Mouse (Mus musculus): ENCODE measurements around the gene Sorcs2. TPM values are rescaled to one million over a fixed set of nuclear protein-coding genes. Genes with fewer than 3 reads are reported as not detected.
A peak's percentile ranks its signal among the peaks of the same experiment; 100 is the strongest.

The Sorcs2 gene
- polyA plus RNA-seq, 1 experiment from 2014 or later: 21.2 TPM

DNA sequence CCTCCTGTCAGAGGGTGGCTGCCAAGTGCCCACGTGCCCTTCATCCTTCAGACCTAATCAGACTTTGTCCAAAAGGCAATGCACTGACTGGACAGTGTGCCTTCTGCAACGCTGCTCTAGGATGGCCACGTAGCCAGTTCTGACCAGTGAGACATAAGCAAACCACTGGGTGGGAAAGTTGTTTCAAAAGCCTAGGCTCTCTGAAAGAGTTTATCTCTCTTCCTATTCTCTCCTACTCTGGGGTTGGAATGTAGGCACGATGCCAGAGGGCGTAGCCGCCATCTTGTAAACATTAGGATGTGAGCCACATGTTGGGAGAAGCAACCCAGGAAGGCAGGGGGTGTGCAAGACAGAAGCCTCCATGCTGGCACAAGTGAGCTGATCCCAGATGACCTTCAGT, 44.3 kb downstream of the Sorcs2 start:
- H3K27ac ChIP-seq: 0 out of 2 replicates have a peak overlapping the region, but pooled peaks have one; percentile 41

DNA sequence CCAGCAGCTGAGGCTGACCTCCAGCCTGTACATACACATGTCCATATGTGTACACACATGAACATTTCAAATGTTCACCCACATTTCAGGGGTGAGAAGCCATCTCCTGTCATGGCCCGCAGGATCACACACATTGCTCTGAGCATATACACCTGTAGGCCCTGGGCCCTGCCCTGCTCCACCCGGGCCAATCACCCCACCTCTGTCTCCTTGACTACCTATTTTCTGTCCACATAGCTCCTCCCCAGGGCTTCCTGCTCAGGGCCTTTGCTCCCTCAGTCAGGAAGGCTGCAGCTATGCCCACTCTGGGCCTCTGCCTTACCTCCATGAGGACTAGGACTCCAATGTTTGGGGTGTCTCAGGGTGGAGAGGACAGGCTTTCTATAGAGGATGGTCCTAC, 44.7 kb downstream of the Sorcs2 start:
- no peaks in the 10 kb centered on the region for H3K27me3 ChIP-seq
- ATAC-seq (ENCODE audit: borderline replicate concordance, extremely low read depth, low FRiP score, low TSS enrichment): no peak; the same call in 1 of the 2 replicates
- no peaks in the 10 kb centered on the region for H3K9me3 ChIP-seq
- no peaks in the 10 kb centered on the region for H3K36me3 ChIP-seq
- no peak overlapping the region for H3K27ac ChIP-seq
- no peak overlapping the region for H3K4me3 ChIP-seq
- WGBS: 76% methylated on average over 2 of the region's 2 CpGs
- no peak overlapping the region for H3K9ac ChIP-seq
- no peak overlapping the region for H3K4me2 ChIP-seq
- peaks cover 32% of the 10 kb centered on the region for H3K4me1 ChIP-seq

More for the DNA sequence above, 44.3 kb downstream of the Sorcs2 start:
- Histone ChIP-seq H3K9ac (no peak overlapping the region), H3K4me2 (no peak overlapping the region), H3K4me1 (peaks cover 36% of the 10 kb centered on the region), H3K4me3 (no peak overlapping the region), H3K27me3 (no peaks in the 10 kb centered on the region), H3K36me3 (no peaks in the 10 kb centered on the region), H3K9me3 (no peaks in the 10 kb centered on the region)
- WGBS: 51% methylated on average over 6 of the region's 6 CpGs
- peak; percentile 41; the same call in 1 of the 2 replicates for ATAC-seq (ENCODE audit: borderline replicate concordance, extremely low read depth, low FRiP score, low TSS enrichment)

DNA sequence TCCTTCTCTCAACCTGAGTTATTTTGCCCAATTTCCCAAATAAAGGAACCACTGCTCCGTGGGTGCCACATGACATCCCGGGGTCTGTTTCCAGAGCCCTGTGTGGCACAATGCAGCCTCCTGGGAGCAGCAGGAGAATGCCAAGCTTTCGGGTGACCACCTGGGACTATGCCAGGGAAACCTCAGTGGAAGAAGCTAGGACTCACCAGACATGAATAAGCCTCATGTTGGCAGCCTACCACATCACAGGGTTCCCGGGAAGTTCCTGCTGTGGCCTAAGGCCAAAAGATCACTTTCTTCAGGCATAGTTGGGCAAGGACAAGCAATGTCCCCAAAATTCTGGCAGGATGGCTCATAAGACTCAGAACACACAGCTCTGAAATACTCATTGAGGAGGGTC, 51.2 kb downstream of the Sorcs2 start:
- WGBS: 81% methylated on average over 4 of the region's 4 CpGs
- H3K4me2 ChIP-seq: no peak overlapping the region
- H3K36me3 ChIP-seq: no peaks in the 10 kb centered on the region
- no peak for ATAC-seq (ENCODE audit: borderline replicate concordance, extremely low read depth, low FRiP score, low TSS enrichment)
- no peak overlapping the region for H3K4me3 ChIP-seq
- no peaks in the 10 kb centered on the region for H3K9me3 ChIP-seq
- no peaks in the 10 kb centered on the region for H3K4me1 ChIP-seq
- H3K27ac ChIP-seq: no peak overlapping the region
- H3K9ac ChIP-seq: no peak overlapping the region
- H3K27me3 ChIP-seq: no peaks in the 10 kb centered on the region

DNA sequence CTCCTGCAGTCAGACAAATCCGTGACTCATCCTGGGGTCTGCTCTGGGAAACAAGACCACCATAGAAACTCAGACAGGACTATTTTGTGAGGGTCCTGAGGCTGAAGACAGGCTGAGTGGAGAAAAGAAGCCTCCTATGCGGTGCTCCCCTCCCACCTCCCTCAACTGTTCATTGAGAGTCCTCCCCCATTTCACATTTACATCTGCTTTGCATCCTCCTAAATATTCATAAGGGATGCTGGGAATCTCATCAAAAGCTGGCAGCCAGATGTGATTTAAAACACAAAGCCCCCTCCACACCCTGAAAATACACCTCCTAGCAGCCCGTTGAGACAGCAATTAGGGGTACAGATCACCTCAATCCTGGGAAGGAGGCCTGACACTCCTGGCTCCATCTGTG, 58.7 kb downstream of the Sorcs2 start:
- no peak overlapping the region for H3K9ac ChIP-seq
- peaks cover 18% of the 10 kb centered on the region for H3K4me1 ChIP-seq
- H3K27me3 ChIP-seq: no peaks in the 10 kb centered on the region
- ATAC-seq (ENCODE audit: borderline replicate concordance, extremely low read depth, low FRiP score, low TSS enrichment): no peak
- no peak overlapping the region for H3K4me2 ChIP-seq
- no peak overlapping the region for H3K4me3 ChIP-seq
- no peaks in the 10 kb centered on the region for H3K9me3 ChIP-seq
- H3K36me3 ChIP-seq: no peaks in the 10 kb centered on the region
- no peak overlapping the region for H3K27ac ChIP-seq
- WGBS: 70% methylated on average over 3 of the region's 3 CpGs

DNA sequence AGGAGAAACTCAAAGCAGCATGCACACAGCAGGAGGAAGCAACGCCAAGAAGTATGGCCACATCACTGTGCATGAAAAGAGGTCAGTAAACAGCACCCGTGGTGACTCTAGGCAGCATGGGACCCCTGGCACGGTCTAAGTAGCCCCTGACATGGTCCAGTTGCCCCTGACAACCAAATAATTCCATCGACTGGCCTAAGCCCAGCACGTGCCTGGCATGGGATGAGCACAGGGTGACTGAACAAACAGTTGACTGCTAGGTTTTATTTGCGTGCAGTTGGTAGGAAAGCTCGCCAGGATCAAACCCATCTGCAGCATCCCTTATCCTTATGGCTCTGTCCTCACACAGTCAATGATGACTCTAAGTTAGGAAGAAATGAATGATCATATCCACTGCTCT, 61.7 kb downstream of the Sorcs2 start:
- Histone ChIP-seq H3K9me3 (no peaks in the 10 kb centered on the region), H3K9ac (no peak overlapping the region), H3K4me2 (no peak overlapping the region), H3K27ac (no peak overlapping the region), H3K27me3 (no peaks in the 10 kb centered on the region), H3K36me3 (no peaks in the 10 kb centered on the region), H3K4me3 (no peak overlapping the region), H3K4me1 (peaks cover 39% of the 10 kb centered on the region)
- 67% methylated on average over 7 of the region's 7 CpGs for WGBS
- no peak for ATAC-seq (ENCODE audit: borderline replicate concordance, extremely low read depth, low FRiP score, low TSS enrichment)

DNA sequence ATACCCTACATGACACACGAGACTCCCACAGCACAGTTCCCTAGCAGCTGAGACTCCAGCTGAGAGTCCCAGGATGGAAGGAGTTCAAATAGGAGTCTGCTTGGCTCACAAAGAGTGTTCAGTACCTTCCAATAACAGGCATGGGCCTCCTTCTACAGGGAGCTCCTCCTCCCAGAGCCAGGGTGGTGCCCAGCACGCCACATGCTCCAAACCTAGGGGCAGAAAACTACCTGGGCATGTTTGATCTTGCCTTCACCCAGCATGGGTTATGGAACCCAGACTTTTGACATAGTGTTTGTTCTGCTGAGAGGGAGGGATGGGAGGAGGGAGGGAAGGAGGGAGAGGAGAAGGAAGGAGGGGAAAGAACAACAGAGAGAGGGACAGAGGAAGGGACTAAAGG, 62.3 kb downstream of the Sorcs2 start:
- no peak overlapping the region for H3K4me2 ChIP-seq
- H3K4me1 ChIP-seq: peaks cover 45% of the 10 kb centered on the region
- H3K9ac ChIP-seq: no peak overlapping the region
- H3K27me3 ChIP-seq: no peaks in the 10 kb centered on the region
- 61% methylated on average over 2 of the region's 2 CpGs for WGBS
- no peak for ATAC-seq (ENCODE audit: borderline replicate concordance, extremely low read depth, low FRiP score, low TSS enrichment)
- no peaks in the 10 kb centered on the region for H3K9me3 ChIP-seq
- H3K27ac ChIP-seq: no peak overlapping the region
- no peak overlapping the region for H3K4me3 ChIP-seq
- H3K36me3 ChIP-seq: no peaks in the 10 kb centered on the region

DNA sequence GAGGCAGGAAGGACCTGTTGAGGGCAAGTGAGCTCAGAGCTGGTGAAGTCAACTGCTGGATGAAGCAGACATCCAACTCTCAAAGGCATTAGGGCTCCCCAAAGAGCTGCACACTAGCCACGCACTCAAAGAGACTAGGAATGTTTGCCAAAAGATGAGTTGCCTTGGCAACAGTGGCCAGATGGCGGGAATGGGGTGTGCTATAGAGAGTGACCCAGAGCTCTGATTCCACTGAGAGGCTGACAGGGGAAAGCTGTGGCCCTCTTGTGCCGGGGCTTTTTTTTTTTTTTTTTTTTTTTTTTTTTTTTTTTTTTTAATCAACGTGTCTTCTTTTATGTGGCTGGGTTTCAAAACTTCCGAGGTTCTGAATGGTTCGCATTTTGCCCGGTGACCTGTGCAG, 63.7 kb downstream of the Sorcs2 start:
- peaks cover 45% of the 10 kb centered on the region for H3K4me1 ChIP-seq

DNA sequence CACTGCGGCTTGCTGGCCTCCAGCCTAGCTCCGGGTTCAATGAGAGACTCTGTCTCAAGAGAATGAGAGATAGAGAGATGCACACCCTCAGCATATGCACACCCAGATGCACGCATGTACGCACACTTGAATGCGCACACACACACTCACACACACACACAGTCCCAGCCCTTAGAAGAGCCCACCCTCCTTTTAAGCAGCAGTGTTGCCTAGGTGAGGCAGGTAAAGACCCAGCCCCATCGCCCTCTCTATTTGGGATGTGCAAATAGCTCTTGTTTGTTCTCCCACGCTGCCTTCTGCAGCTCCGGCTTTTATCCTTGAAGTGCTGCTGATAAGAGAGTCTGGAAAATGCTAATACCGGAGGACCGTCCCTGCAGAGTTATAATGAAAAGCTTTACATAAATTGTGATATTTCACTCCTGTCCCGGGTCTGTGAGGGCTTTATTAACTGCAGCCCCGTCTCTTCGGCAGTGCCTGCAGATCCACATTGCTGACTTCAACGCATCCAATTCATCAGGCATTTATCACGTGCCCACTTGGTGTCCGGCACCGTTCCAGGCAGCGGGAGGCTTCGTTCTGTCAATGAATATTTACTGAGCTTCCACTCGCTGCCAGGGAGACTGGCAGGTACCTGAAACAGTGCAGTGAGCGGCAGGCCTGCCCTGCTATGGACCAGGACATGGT, 67.3 kb downstream of the Sorcs2 start:
- Histone ChIP-seq H3K9me3 (no peaks in the 10 kb centered on the region), H3K4me2 (peak overlapping the region; percentile 40), H3K27me3 (no peaks in the 10 kb centered on the region), H3K9ac (no peak overlapping the region), H3K36me3 (no peaks in the 10 kb centered on the region), H3K27ac (peak overlapping the region; percentile 89), H3K4me3 (no peak overlapping the region), H3K4me1 (peaks cover 54% of the 10 kb centered on the region)
- ATAC-seq (ENCODE audit: borderline replicate concordance, extremely low read depth, low FRiP score, low TSS enrichment): peak; percentile 72; the same call in 1 of the 2 replicates
- WGBS: 39% methylated on average over 21 of the region's 21 CpGs

More for the DNA sequence above, 63.7 kb downstream of the Sorcs2 start:
- Histone ChIP-seq H3K36me3 (no peaks in the 10 kb centered on the region), H3K27ac (no peak overlapping the region), H3K9me3 (no peaks in the 10 kb centered on the region), H3K4me3 (no peak overlapping the region), H3K9ac (no peak overlapping the region), H3K27me3 (no peaks in the 10 kb centered on the region), H3K4me2 (no peak overlapping the region)
- ATAC-seq (ENCODE audit: borderline replicate concordance, extremely low read depth, low FRiP score, low TSS enrichment): no peak
- WGBS: 19% methylated on average over 7 of the region's 7 CpGs

DNA sequence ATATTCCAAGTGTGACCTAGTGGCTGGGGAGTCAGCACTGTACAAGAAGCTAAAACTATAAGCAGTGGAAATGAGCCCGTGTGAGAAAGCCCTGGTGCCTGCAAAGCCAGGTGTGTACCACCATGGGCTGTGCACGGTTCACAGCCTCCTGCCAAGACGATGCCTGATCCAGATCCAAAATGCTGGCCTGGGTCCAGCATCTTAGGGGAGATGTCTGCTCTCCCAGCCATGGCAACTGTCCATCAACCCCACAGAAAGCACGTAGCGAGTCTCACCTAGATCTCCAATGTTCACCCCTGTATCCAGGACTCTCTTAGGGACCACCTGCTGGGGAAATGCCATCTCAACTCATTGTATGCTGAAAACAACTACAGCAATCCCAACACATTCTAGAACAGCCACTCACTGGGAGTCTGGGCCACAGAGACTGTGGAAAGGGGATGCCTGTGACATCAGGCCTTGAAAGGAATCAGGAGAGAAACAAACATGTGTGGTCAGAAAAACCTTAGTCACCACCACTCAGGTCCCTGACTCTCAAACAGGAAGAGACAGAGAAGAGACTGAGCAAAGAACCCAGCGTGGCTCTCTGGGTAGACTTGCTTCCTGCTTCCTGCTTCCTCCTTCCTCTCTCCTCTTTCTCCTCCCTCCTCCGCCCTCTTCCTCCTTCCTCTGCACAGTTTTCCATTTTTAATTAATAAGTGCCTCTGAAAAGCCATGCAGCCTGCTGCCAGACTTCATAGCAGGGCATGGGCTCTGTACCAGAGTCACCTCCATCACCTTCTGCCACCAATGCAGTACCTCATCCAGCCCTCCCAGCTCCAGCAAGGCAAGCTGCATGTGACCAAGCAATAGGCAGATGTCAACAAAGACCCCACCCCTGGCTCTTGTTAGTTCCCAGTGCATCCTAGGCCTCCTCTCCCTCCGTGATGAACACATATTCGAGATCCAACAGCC, 71.6 kb downstream of the Sorcs2 start:
- no peak overlapping the region for H3K4me2 ChIP-seq
- 75% methylated on average over 9 of the region's 9 CpGs for WGBS

DNA sequence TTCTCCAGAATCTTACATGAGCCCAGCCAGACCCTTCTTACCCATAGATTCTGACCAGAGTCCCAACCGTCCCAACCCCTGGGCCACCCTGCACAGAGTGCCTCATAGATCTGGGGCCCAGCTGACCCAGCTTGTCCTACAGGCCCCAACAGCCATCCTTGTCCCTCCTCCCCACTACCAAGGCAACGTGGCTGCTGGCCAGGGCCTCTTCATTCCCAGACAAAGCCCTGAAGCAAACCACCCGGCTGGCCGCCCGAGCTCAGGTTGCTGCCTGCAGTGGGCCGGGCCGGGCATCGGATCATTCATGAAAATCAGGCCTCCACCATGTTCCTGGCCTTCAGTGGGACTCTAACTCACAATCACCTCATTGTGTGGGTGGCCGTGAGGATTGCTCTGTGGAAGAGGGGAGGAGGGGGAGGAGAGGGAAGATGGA, 73.8 kb downstream of the Sorcs2 start:
- Histone ChIP-seq H3K27ac (peak overlapping the region; percentile 62), H3K4me3 (no peak overlapping the region), H3K27me3 (no peaks in the 10 kb centered on the region), H3K9me3 (no peaks in the 10 kb centered on the region), H3K4me1 (peaks cover 66% of the 10 kb centered on the region), H3K4me2 (no peak overlapping the region), H3K9ac (no peak overlapping the region), H3K36me3 (no peaks in the 10 kb centered on the region)
- ATAC-seq (ENCODE audit: borderline replicate concordance, extremely low read depth, low FRiP score, low TSS enrichment): peak; percentile 71
- WGBS: 29% methylated on average over 9 of the region's 9 CpGs

More for the DNA sequence above, 71.6 kb downstream of the Sorcs2 start:
- Histone ChIP-seq H3K9me3 (no peaks in the 10 kb centered on the region), H3K9ac (no peak overlapping the region), H3K36me3 (no peaks in the 10 kb centered on the region), H3K27ac (no peak overlapping the region), H3K4me1 (peaks cover 55% of the 10 kb centered on the region), H3K4me3 (no peak overlapping the region), H3K27me3 (no peaks in the 10 kb centered on the region)
- no peak for ATAC-seq (ENCODE audit: borderline replicate concordance, extremely low read depth, low FRiP score, low TSS enrichment)

DNA sequence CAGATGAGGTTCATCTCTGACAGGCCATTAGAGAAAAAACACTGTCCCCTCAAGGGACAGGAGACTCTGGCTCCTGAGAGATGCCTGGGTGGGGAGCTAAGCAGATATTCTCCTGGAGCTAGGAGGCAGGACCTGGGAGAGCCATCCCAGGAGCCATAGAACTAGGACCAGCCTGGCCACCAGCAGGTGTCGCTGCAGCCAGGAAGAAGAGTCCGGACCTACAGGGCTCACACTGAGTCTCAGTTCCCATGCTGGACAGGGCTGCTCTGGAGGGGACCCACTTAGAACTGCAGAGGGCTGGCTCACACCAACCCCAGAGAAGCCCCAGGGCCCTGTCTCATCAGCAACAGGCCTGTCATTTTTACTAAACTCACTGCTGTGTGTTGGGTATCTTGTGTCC, 74.4 kb downstream of the Sorcs2 start:
- peaks cover 66% of the 10 kb centered on the region for H3K4me1 ChIP-seq
- WGBS: 8% methylated on average over 2 of the region's 2 CpGs
- peak overlapping the region; percentile 62 for H3K27ac ChIP-seq
- H3K9me3 ChIP-seq: no peaks in the 10 kb centered on the region
- no peak overlapping the region for H3K4me2 ChIP-seq
- no peak overlapping the region for H3K9ac ChIP-seq
- H3K36me3 ChIP-seq: no peaks in the 10 kb centered on the region
- no peaks in the 10 kb centered on the region for H3K27me3 ChIP-seq
- ATAC-seq (ENCODE audit: borderline replicate concordance, extremely low read depth, low FRiP score, low TSS enrichment): peak; percentile 72
- no peak overlapping the region for H3K4me3 ChIP-seq

DNA sequence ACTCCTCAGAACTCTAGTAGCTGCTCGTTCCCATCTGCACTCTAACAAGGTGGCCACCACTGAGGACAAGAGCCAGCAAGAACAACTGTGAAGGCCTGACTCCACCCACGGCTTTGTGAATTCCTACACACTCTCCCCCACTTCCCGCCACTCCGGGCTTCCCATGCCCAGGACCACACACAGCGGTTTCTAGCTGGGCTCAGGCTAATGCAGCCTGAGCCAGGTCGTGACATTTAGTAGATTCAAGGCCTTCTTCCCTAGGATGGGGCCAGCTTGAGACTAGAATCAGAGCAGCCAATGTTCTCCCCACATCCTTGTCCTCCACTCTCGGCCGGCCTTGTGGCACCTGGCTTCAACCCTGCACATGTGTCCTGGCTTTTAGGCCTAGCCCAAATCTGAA, 76.4 kb downstream of the Sorcs2 start:
- Histone ChIP-seq H3K4me1 (peaks cover 62% of the 10 kb centered on the region), H3K4me3 (no peak overlapping the region), H3K36me3 (no peaks in the 10 kb centered on the region), H3K9me3 (no peaks in the 10 kb centered on the region), H3K27me3 (no peaks in the 10 kb centered on the region), H3K27ac (peak overlapping the region; percentile 54), H3K9ac (no peak overlapping the region), H3K4me2 (no peak overlapping the region)
- WGBS: 23% methylated on average over 8 of the region's 8 CpGs
- ATAC-seq (ENCODE audit: borderline replicate concordance, extremely low read depth, low FRiP score, low TSS enrichment): peak; percentile 45; the same call in 1 of the 2 replicates
